Mouse (Mus musculus) splenic B cell, adult 2 months (primary cell): ENCODE results near the gene Lcn6.

Experiments used
- DNase-seq: peaks from one replicate; pipeline ENCODE4 v3.0.0-alpha.2; 2011; ENCODE audit warnings: low read depth, low spot score
- H3K27me3 ChIP-seq: 2 replicates; pipeline ENCODE4 v1.6.1; 2012; ENCODE audit warnings: mild to moderate bottlenecking, low read length, moderate library complexity, mixed read lengths; ENCODE audit not compliant: control insufficient read depth, poor library complexity, insufficient read depth, severe bottlenecking
- H3K36me3 ChIP-seq: 2 replicates; pipeline ENCODE4 v1.6.1; 2012; ENCODE audit warnings: mild to moderate bottlenecking, low read length, moderate library complexity, mixed read lengths; ENCODE audit not compliant: control insufficient read depth, poor library complexity, insufficient read depth, severe bottlenecking

The Lcn6 gene

DNA sequence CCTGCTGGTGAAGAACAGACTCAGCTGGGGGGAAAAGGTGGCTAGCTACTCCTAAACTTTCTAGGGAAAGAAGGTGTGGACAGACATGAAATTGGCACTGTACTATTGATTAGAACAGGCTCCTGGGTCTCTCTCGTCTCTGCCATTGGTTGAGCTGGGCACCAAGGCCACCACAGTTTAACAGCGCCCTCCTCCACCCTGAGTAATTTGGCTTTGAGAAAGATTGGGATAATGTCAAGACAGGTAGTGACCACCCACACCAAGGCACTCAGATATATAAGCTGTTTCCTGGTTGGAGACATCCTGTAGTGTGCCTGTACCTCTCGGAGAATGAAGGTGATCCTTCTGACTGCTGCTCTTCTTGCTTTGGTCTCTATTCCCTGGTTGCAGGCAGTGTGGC lies at the start of gene Lcn6:
Gene Lcn6, plus strand, starts transcription at position 301 of the 400 bp plus-strand sequence.
- H3K36me3 ChIP-seq, result no peaks in the 10 kb centered on the region
- DNase-seq, result no peak
- no peaks in the 10 kb centered on the region for H3K27me3 ChIP-seq

DNA sequence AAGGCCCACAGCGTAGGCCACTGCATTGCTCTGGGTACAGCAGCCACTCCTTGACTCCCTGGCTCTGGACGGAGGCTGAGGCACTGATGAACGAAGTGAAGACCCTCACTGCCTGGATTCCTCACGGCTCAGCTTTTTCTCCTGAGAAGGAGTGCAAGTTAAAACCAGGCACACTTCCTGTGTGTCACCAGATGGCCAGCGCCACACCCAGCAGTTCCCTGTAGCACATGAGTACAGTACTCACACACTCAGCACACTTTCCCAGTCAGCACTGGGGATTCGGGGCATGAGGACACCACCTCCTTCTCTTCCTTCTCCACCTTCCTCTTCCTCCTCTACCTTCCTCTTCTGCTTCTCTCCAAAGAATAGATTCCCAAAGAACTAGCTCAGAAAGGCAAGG lies 48.8 kb upstream of the Lcn6 start, which contains the start of gene Fcna:
Gene Fcna, minus strand, starts transcription at position 220 of the 400 bp plus-strand sequence.
- H3K27me3 ChIP-seq, result no peaks in the 10 kb centered on the region
- DNase-seq, result no peak

DNA sequence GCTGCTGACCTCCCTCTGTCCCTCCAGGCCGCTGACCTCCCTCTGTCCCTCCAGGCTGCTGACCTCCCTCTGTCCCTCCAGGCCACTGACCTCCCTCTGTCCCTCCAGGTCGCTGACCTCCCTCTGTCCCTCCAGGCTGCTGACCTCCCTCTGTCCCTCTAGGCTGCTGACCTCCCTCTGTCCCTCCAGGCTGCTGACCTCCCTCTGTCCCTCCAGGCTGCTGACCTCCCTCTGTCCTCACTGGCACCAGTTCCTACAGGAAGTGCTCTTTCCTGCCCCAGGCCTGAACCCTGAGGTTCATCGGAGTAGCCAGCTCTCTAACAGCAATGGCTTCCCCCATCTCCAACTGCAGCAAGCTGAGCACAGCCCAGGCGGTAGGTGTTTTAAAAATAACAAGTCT lies 47.8 kb upstream of the Lcn6 start:
- DNase-seq, result no peak
- Histone ChIP-seq H3K36me3 (no peaks in the 10 kb centered on the region), H3K27me3 (no peaks in the 10 kb centered on the region)

More for the DNA sequence above, 48.8 kb upstream of the Lcn6 start, which contains the start of gene Fcna:
- H3K36me3 ChIP-seq, result no peaks in the 10 kb centered on the region

DNA sequence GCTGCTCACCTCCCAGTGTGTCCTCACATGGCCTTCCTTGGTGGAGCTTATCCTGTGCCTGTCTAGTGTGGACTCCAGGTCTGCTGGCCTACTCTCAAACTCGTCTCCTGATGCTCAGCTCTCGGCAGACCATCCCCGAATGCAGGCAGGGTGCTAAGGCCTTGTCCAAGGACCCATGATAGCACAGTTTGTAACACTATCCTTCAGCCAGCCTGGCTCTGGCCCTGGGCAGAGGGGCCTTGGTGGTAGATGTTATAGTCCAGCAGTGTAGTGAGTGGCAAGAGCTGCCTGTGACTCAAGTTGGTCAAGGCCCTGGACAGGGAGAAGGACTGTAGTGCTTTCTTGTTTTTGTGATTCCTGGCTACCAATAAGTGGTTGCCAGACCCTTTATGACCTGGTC lies 43.0 kb upstream of the Lcn6 start:
- Histone ChIP-seq H3K27me3 (no peaks in the 10 kb centered on the region), H3K36me3 (no peaks in the 10 kb centered on the region)
- DNase-seq, result no peak

DNA sequence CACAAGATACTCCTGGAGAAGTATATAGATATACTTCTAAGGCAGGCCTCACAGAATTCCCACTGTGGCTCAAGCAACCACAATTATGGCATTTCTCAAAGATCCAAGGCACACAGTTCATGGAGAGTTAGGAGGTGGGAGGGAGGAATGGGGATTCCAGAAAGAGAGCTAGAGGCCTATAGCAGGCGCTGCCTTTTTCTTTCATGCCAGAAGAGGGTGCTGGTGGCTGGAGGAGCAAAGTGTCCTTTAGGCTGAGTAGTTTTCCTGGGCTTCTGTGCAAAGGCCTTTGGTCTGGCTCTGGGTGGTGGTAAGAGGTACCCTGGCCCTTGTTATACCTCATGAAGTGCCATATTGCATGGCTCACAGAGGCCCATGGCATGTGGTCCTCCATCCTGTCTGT lies 42.5 kb upstream of the Lcn6 start:
- no peak for DNase-seq
- no peaks in the 10 kb centered on the region for H3K36me3 ChIP-seq
- no peaks in the 10 kb centered on the region for H3K27me3 ChIP-seq

DNA sequence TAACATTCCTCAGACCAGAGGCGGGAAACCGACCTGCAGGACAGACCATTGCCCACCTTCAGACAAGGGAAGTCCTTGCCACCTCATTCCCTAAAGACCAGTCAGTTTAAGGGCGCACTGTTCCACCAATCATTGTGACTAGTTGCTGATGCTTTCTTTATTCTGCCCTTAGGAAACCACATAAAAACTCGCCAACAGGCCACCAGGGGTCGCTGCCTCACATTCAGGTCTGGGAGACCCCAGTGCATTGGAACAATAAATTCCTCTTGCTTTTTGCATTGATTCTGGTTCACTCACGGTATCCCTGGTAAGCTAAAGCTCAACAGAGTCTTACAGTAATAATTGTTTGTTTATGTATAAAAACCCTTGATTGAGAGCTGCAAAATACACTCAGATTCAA lies 36.7 kb upstream of the Lcn6 start:
- DNase-seq, result peak; percentile 51
- Histone ChIP-seq H3K27me3 (no peaks in the 10 kb centered on the region; the same call in 1 of the 2 replicates), H3K36me3 (no peaks in the 10 kb centered on the region)

DNA sequence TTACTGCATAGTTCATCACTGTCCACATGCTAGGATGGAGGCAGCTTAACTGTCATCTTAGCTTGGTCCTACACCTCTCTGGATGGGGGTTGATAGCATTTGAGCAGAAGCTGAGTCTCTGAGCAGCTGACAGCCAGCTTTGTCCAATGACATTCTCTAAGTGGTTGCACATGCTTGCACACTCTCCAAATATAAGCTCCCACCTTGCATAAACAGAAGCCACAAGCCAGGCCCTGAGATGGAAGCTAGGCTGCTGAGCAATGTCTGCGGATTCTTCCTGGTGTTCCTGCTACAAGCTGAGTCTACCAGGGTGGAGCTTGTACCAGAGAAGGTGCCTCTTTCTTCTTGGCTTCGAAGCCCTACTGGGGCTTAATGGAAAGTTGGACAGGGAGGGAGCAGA lies 23.7 kb upstream of the Lcn6 start, which contains the start of gene Lcn8:
Gene Lcn8, plus strand, starts transcription at position 219 of the 400 bp plus-strand sequence.
- DNase-seq, result no peak
- Histone ChIP-seq H3K36me3 (no peaks in the 10 kb centered on the region), H3K27me3 (no peaks in the 10 kb centered on the region)

DNA sequence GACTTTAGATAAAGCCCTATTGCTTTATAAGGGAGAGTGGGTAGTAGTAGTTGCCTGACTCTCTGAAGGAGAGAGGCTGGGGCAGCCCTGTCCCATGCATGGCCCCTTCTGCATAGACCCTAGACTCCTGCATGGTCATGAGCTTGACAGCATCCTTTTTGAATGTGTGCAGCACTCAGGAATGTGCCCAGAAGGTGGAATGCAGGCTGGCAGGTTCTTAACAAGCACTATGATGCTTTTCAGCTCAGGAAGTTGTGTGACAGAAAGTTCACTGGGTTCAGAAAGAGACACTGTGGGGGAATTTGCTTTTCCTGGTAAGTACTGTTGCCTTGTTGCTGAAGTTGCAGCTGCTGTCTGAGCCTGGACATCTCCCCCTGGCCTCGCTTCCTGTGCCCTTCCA lies 22.1 kb upstream of the Lcn6 start:
- no peaks in the 10 kb centered on the region for H3K27me3 ChIP-seq
- no peaks in the 10 kb centered on the region for H3K36me3 ChIP-seq
- no peak for DNase-seq

DNA sequence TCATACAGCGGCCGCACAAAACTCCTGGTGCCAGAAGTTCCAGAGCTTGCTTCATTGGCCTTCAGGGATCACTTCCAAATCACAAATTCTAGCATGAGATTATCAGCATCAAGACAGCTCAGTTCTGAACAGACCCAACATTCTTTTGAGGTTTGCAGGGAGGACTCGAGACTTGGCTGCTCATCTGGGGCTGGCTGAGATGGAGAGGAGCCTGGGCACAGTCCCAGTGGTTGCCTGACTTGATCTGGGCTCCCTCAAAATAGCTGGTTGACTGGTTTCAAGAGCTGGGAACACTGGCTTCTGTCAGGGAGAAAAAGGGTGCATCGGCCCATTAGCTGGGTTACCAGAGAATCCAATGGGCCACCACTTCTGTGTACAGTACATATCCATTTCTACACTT lies 19.9 kb upstream of the Lcn6 start:
- DNase-seq, result no peak
- Histone ChIP-seq H3K27me3 (no peaks in the 10 kb centered on the region), H3K36me3 (no peaks in the 10 kb centered on the region)

DNA sequence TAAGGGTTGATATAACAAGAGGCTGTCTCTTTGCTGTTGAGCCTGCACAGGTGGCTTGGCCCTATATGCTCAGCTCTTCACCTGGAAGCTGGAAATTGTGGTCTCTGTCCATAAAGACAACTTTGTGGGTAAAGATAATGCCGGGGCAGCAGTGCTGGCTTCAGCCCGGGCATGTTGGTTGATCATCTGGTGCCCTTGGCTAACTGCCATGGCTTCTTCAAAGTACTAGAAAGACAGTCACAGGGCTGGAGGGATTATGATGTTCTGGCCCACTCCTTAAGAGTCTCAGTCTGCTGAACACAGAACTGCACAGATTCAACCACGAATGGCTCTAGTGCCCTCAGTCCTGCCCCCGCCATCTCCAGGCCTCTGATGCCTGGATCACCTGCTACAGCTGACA lies 19.3 kb upstream of the Lcn6 start:
- Histone ChIP-seq H3K36me3 (no peaks in the 10 kb centered on the region), H3K27me3 (no peaks in the 10 kb centered on the region)
- no peak for DNase-seq

DNA sequence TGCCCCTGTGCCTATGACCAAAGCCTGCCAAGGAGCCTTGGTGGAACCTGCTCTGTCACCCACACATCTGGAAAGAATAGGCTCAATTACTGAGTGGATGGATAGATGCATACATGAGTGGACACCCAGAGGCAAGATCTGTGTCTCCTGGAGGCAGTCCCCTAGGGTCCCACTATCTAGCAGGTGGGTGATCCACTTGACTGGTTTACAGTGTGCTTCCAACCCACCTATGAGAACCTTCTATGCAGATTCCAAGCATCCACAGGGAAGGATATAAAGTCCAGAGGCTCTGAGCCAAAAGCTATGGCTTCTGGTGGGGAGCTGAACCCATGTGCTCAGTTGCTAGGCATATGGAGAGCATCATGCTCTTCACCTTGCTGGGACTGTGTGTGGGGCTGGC lies 18.9 kb upstream of the Lcn6 start, which contains the start of gene Lcn5:
Gene Lcn5, plus strand, starts transcription at position 301 of the 400 bp plus-strand sequence.
- DNase-seq, result no peak
- no peaks in the 10 kb centered on the region for H3K36me3 ChIP-seq
- H3K27me3 ChIP-seq, result no peaks in the 10 kb centered on the region

DNA sequence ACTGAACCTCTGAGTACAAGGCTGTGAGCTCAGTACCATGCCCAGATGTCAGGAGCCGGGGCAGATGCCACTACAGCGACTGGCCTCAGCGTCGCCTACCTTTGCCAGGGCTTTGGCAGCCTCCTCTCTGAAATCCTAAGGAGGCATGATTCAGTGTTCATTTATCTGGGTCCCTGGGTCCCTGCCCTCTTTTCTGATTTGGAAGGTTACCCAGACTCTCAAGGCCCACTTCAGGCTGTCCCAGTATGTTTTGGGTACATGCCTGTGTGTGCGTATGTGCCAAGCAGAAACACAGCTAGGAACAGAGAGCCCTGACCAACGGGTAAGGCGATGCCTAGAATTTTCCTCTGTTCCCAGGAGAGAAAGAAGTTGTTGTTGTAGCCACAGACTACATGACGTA lies 16.3 kb upstream of the Lcn6 start:
- no peak for DNase-seq
- no peaks in the 10 kb centered on the region for H3K36me3 ChIP-seq
- no peaks in the 10 kb centered on the region for H3K27me3 ChIP-seq

DNA sequence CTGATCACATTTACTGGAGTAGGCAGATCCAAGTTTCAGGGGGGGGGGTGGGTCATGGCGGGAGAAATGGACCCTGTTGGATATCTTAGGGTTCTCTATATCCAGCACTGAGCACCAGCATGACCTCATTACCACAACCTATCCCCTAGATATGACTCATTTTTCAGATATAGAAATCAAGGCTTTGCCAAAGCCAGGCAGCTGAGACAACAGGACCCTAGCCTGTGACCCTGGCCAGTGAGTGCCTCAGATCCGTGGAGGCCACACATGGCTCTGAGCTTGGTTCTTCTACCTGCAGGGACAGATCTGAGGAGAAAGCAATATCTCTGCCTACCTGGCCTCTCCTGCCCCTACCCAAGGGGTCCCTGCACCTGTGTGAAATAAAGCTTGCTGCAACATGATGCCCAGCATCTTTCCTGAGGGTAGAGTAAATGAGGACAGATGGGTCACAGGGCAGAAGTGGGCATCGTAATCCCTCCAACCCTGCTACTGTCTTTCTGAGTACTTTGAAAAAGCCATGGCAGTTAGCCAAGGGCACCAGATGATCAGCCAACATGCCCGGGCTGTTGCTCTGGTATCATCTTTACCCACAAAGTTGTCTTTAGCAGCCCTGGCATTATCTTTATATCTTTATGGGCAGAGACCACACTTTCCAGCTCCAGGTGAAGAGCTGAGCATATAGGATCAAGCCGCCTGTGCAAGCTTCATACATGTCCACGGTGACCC lies 15.2 kb upstream of the Lcn6 start:
- DNase-seq, result no peak
- Histone ChIP-seq H3K27me3 (no peaks in the 10 kb centered on the region), H3K36me3 (no peaks in the 10 kb centered on the region)

DNA sequence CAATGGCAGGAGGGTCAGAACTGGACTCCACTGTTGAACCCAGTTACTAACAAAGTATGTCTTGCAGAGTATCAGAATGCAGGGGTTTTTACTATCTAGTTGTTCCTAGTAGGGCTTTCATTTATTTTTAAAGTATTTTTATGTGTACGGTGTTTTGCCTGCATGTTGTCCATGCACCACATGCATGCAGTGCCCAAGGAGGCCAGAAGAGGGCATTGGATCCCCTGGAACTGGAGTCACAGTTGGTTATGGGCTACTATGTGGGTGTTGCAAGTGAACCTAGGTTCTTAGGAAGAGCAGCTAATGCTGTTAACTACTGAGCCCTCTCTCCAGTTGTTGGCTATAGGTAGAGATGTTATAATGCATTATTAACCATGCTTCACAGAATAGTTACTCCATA lies 13.1 kb upstream of the Lcn6 start:
- DNase-seq, result peak; percentile 59
- H3K27me3 ChIP-seq, result no peaks in the 10 kb centered on the region

DNA sequence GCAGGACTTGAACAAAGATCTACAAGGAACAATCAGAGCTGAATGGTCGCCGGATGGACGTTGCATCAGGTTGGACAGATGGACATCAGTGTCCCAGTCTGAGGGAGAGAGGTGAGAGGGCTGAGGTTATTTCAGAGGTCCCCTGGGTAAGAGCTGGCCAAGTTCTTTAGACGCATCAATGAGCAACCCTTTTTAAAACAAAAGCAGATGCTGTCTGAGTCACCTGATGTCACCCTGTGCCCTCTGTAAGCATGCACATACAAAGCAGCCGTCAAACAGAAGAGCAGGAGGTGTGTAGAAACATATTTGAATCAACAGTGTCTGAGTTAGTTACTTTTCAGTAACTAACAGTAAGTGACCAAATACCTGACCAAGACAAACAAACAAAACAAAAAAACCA lies 12.5 kb upstream of the Lcn6 start:
- Histone ChIP-seq H3K27me3 (no peaks in the 10 kb centered on the region), H3K36me3 (no peaks in the 10 kb centered on the region)
- DNase-seq, result no peak

More for the DNA sequence above, 13.1 kb upstream of the Lcn6 start:
- no peaks in the 10 kb centered on the region for H3K36me3 ChIP-seq

DNA sequence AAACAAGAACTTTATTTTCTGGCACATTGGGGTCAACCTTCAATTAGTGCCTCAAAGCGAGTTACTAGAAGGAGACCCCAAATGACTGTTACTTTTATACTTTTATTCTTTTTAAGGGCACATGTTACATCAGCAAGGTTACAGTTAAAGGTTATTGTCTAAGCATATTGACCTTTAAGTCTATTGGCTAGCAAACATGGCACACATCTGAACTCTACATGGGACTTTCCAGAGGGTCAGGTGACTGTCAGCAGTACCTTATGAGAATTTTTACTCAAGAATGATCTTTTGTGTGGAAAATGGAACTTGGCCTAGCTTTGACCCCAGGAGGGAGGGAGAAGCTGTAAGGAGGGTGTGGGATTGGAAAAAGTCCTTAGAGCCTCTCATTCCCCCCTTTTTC lies 10.1 kb upstream of the Lcn6 start:
- no peak for DNase-seq
- no peaks in the 10 kb centered on the region for H3K27me3 ChIP-seq
- H3K36me3 ChIP-seq, result no peaks in the 10 kb centered on the region
